Mouse (Mus musculus): ENCODE measurements around the gene Cpa4. TPM values are rescaled to one million over a fixed set of nuclear protein-coding genes. Genes with fewer than 3 reads are reported as not detected.

Gene Cpa4
- total and polyA plus RNA-seq, 3 experiments = not detected

DNA sequence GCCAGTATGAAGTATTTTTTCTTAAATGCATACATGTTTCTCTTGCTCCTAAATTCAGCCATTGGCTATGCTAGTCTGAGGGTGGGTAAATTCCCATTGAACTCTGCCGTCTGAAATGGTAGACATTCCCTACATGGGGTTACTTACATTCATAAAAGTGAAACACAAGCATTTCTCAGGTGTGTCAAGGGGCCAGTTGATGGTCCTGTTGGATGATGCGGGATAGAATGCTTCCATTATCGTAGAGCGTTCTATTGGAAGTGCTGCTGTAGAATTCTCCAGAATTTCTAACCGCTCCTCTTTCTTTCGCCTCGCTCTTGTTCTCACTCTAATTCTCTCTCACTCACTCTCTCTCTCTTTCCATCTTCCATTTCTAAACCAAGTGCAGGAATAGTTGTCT, 42.5 kb downstream of the Cpa4 start, which contains the start of gene Cpa5:
Gene Cpa5, plus strand, starts transcription at position 301 of the 400 bp plus-strand sequence.
- no peaks in the 10 kb centered on the region for H3K4me1 ChIP-seq (ENCODE audit: control insufficient read depth in 1 of 2, insufficient read depth in 2 of 2)
- in situ Hi-C loops (cut with MboI; ENCODE audit: low pct_ligation_motif_present, low pct_unique_long_range_greater_than_20kb, low sequenced_read_pairs) (no loop called here), dilution Hi-C loops (cut with MboI; ENCODE audit: extremely low pct_ligation_motif_present, extremely low pct_unique_long_range_greater_than_20kb, low sequenced_read_pairs) (no loop called here)
- H3K36me3 ChIP-seq (replicated peaks in 1 of 2; ENCODE audit: control insufficient read depth in 1 of 2, insufficient read depth in 1 of 2, low read length in 1 of 2) = no peaks in the 10 kb centered on the region
- DNase-seq (ENCODE audit: extremely low read depth) = no peak
- no peaks in the 10 kb centered on the region for H3K27me3 ChIP-seq (replicated peaks)
- TF ChIP-seq HCFC1 (IDR thresholded peaks at IDR 0.05; ENCODE audit: low read depth, low read length) = no peak
- no peak for TF ChIP-seq MYC (IDR thresholded peaks at IDR 0.05; ENCODE audit: low read depth, low read length)
- TF ChIP-seq USF2 (conservative IDR thresholded peaks at IDR 0.05; ENCODE audit: low read depth, low read length) = no peak
- no peak for TF ChIP-seq ZNF384 (IDR thresholded peaks at IDR 0.05; ENCODE audit: low read depth, low read length)
- no peak for TF ChIP-seq CHD1 (IDR thresholded peaks at IDR 0.05; ENCODE audit: low read depth, low read length)
- TF ChIP-seq ZMIZ1 (IDR thresholded peaks at IDR 0.05; ENCODE audit: low read depth, low read length) = no peak
- no peak for TF ChIP-seq JUN (IDR thresholded peaks at IDR 0.05; ENCODE audit: insufficient read depth, low read depth, low read length)
- no peak for TF ChIP-seq NRF1 (IDR thresholded peaks at IDR 0.05; ENCODE audit: low read depth, low read length)
- TF ChIP-seq MAFK (IDR thresholded peaks at IDR 0.05; ENCODE audit: insufficient replicate concordance, low read length) = no peak
- no peak for TF ChIP-seq RAD21 (IDR thresholded peaks at IDR 0.05; ENCODE audit: low read depth, low read length)
- TF ChIP-seq MAX (IDR thresholded peaks at IDR 0.05; ENCODE audit: low read length) = no peak
- no peak for TF ChIP-seq GABPA (IDR thresholded peaks at IDR 0.05; ENCODE audit: insufficient replicate concordance, low read depth, low read length)
- TF ChIP-seq E2F4 (IDR thresholded peaks at IDR 0.05; ENCODE audit: insufficient replicate concordance, low read depth, low read length) = no peak
- TF ChIP-seq POLR2A (IDR thresholded peaks at IDR 0.05; ENCODE audit: low read depth, low read length) = no peak
- TF ChIP-seq TCF12 (IDR thresholded peaks at IDR 0.05; ENCODE audit: low read depth, low read length) = no peak
- no peak for TF ChIP-seq CTCF (conservative IDR thresholded peaks at IDR 0.05 in 1 of 2, IDR thresholded peaks at IDR 0.05 in 1 of 2; ENCODE audit: low read depth in 2 of 2, low read length in 2 of 2)
- no peak within 1 kb of the TSS for H3K4me3 ChIP-seq (replicated peaks in 1 of 3; ENCODE audit: low read depth in 2 of 3, low read length in 2 of 3, poor library complexity in 1 of 3)
- H3K4me2 ChIP-seq (ENCODE audit: insufficient read depth, low read depth, poor library complexity, severe bottlenecking) = 0 out of 2 replicates have a peak within 1 kb of the TSS, but pooled peaks have one; percentile 4
- no peak within 1 kb of the TSS for H3K27ac ChIP-seq (ENCODE audit: insufficient read depth, low read depth)
- no peaks in the 10 kb centered on the region for H3K9me3 ChIP-seq (replicated peaks; ENCODE audit: low read length)
- no peaks in the 10 kb centered on the region for H3K79me2 ChIP-seq (replicated peaks; ENCODE audit: control insufficient read depth, extremely low read depth, insufficient read depth, poor library complexity, severe bottlenecking)
- H3K9ac ChIP-seq (ENCODE audit: insufficient read depth, low read depth) = no peak within 1 kb of the TSS

DNA sequence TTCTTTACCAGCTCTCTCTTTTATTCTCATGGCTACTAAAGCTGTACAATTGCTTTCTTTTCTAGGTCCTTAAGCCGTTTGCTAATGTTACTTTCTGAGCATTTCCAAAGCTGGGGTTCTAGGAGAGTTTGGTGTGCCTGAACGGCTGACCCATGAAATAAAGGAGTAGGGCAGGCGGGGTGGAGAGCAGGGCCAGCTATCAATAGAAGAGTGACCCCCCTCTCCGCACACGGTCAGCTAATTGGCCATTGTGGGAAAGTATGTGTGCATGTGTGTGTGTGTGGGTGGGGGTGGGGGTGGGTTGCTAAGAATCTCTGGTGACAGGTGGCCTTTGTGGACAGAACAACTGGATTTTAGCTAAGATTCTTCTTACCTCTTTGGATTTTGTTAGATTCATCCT, 43.0 kb downstream of the Cpa4 start:
- Histone ChIP-seq H3K36me3 (replicated peaks in 1 of 2; ENCODE audit: control insufficient read depth in 1 of 2, insufficient read depth in 1 of 2, low read length in 1 of 2) (no peaks in the 10 kb centered on the region), H3K9me3 (replicated peaks; ENCODE audit: low read length) (no peaks in the 10 kb centered on the region), H3K4me1 (ENCODE audit: control insufficient read depth in 1 of 2, insufficient read depth in 2 of 2) (no peaks in the 10 kb centered on the region), H3K27me3 (replicated peaks) (no peaks in the 10 kb centered on the region), H3K4me2 (ENCODE audit: insufficient read depth, low read depth, poor library complexity, severe bottlenecking) (no peak overlapping the region), H3K4me3 (replicated peaks in 1 of 3; ENCODE audit: low read depth in 2 of 3, low read length in 2 of 3, poor library complexity in 1 of 3) (no peak overlapping the region), H3K9ac (ENCODE audit: insufficient read depth, low read depth) (no peak overlapping the region), H3K27ac (ENCODE audit: insufficient read depth, low read depth) (no peak overlapping the region), H3K79me2 (replicated peaks; ENCODE audit: control insufficient read depth, extremely low read depth, insufficient read depth, poor library complexity, severe bottlenecking) (no peaks in the 10 kb centered on the region)
- dilution Hi-C loops (cut with MboI; ENCODE audit: extremely low pct_ligation_motif_present, extremely low pct_unique_long_range_greater_than_20kb, low sequenced_read_pairs) (no loop called here), in situ Hi-C loops (cut with MboI; ENCODE audit: low pct_ligation_motif_present, low pct_unique_long_range_greater_than_20kb, low sequenced_read_pairs) (no loop called here)
- DNase-seq (ENCODE audit: extremely low read depth) = no peak
- no peak for TF ChIP-seq POLR2A (IDR thresholded peaks at IDR 0.05; ENCODE audit: low read depth, low read length)
- no peak for TF ChIP-seq NELFE (IDR thresholded peaks at IDR 0.05; ENCODE audit: low read depth, low read length)
- no peak for TF ChIP-seq PAX5 (IDR thresholded peaks at IDR 0.05; ENCODE audit: low read length)
- TF ChIP-seq CHD2 (IDR thresholded peaks at IDR 0.05; ENCODE audit: low read length) = no peak
- no peak for TF ChIP-seq NRF1 (IDR thresholded peaks at IDR 0.05; ENCODE audit: low read depth, low read length)
- no peak for TF ChIP-seq ZNF384 (IDR thresholded peaks at IDR 0.05; ENCODE audit: low read depth, low read length)
- TF ChIP-seq MYC (IDR thresholded peaks at IDR 0.05; ENCODE audit: low read depth, low read length) = no peak
- TF ChIP-seq UBTF (IDR thresholded peaks at IDR 0.05; ENCODE audit: low read depth, low read length) = no peak
- no peak for TF ChIP-seq HCFC1 (IDR thresholded peaks at IDR 0.05; ENCODE audit: low read depth, low read length)
- TF ChIP-seq E2F4 (IDR thresholded peaks at IDR 0.05; ENCODE audit: insufficient replicate concordance, low read depth, low read length) = no peak
